Mouse (Mus musculus) gastrocnemius, postnatal 4 days (tissue): ENCODE results near the gene Cnot6l. TPM values are rescaled to one million over a fixed set of nuclear protein-coding genes. Genes with fewer than 3 reads are reported as not detected.
A peak's percentile ranks its signal among the peaks of the same experiment; 100 is the strongest.

ENCODE experiments used
- DNase-seq, 2 experiments: peaks; one replicate each; pipeline ENCODE4 v3.0.0; 2021 to 2022; ENCODE audit warnings: low spot score in 2 of 2, mixed read lengths in 2 of 2
- total RNA-seq, 2 experiments: library from RNA; stranded (reverse); gene quantifications; 2 replicates each; pipeline ENCODE4 v1.2.3; 2021

The Cnot6l gene
- total RNA-seq, 2 experiments from 2014 or later: 74.8 to 85.1 TPM

GRCm38 (mm10) chr5:96162399-96163331 is 1.3 kb downstream of the Cnot6l start:
- DNase-seq: peak; percentile 79 to 84

- peak; percentile 30 to 58 for DNase-seq
Observed at GRCm38 (mm10) chr5:96161578-96162398, 2.2 kb downstream of the Cnot6l start.

DNA sequence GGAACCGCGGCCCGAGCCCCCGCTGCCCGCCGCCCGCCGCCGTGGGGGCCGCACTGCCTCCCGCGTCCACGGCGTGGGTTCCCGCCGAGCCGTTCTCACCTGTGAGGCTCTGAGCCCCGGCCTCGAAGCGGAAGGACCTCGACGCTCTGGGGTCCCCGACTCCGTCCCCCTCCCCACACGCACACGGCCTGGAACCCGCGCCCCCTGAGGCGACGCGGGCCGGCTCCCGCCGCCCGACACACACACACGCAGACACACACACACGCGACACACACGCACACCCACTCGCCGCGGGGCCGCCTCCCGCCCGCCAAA is 2.8 kb downstream of the Cnot6l start:
- DNase-seq: no peak

DNA sequence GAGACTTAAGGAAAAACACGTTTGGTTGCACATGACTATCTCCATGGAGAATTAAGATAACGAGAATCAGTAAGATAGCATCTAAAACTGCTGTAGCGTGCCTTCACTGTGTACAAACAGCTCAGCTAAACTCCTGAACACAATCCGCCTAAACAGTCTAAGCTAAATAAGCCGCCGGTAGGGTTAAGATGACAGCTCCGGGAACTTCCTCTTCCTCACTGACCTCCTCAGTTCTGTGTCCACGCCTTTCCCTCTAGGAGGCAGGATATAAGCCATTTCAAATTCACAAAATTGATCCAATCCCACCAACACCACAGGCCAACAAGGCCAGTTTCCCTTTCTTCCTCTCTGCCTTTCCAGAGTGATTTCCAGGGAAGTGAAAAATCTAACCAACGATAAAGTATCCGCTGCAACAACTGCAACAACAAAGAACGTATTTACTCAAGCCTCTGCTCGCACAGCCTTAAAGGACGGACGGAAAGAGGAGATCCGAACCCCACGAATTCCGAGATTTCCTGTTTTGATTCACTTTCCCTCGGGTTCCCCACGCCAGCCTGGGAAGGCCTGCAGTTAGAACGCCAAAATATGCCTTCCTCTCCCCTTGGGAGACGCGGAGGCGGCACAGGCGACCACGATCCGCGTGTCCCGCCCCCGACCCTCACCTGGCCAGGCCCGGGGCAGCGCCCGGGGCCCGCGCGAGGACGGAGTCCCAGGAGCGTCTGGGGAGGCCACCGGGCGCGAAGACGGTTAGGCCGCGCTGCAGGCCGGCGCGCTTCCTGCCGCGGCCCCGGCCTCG is 3.3 kb downstream of the Cnot6l start:
- DNase-seq: peak in 1 of 2 experiments; percentile 23

DNA sequence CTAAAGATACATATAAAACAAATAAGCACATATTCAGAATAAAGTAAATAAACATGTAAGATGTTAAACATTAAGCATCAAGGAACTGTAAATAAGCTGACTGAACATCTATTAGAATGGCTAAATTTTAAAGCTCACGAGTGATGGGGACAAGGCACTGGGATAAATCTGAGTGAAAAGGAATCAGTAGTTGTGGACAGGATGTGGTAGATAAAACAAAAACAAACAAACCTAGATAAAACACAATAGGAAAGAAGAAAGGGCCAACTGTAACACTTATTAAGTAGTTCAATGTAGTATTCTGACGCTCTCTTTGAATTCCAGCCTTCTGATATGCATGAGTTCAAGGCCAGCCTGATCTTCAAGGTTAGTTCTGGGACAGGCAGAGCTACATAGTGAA is 21.6 kb downstream of the Cnot6l start:
- DNase-seq: no peak

GRCm38 (mm10) chr5:96130683-96131082 is 33.3 kb downstream of the Cnot6l start:
- DNase-seq: no peak

DNA sequence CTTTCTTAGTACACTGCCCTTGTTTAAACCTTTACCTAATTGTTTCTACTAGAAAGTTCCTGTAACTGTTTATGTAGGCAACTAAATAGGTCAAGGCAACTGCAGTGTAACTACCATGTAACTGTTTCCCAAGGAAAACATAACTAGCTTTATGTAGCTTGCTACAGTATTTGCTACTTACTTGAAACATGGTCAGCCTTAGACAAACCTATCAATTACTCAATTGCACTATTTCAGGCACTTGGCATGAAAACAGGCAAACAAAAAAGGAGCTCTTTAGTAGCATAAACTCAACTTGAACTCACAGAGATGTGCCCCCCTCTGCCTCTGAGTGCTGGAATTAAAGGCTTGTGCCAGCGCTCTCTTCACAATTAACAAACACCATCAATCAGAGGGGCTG is 37.1 kb downstream of the Cnot6l start:
- no peak for DNase-seq

GRCm38 (mm10) chr5:96114943-96115342 is 49.0 kb downstream of the Cnot6l start:
- DNase-seq: no peak

GRCm38 (mm10) chr5:96104644-96105043 is 59.3 kb downstream of the Cnot6l start:
- DNase-seq: no peak

GRCm38 (mm10) chr5:96091468-96091867 is 72.5 kb downstream of the Cnot6l start:
- no peak for DNase-seq

DNA sequence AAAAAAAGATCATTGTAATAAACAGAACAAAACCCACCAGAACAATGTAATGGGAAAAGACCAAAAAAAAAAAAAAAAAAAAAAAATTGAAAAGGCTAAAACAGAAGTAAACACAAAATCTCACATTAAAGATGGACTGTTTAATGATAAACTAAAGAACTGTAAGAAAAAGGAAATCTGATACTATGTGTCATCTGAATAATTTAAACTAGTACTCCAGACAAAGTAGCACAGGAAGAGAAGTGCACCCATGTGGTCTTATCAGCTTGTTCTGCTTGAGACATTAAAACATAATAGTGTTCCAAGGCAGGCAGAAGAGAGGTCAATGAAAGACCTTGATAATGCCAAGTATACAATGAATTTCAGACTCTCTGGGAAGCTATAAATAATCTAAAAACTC is 78.6 kb downstream of the Cnot6l start:
- DNase-seq: no peak

DNA sequence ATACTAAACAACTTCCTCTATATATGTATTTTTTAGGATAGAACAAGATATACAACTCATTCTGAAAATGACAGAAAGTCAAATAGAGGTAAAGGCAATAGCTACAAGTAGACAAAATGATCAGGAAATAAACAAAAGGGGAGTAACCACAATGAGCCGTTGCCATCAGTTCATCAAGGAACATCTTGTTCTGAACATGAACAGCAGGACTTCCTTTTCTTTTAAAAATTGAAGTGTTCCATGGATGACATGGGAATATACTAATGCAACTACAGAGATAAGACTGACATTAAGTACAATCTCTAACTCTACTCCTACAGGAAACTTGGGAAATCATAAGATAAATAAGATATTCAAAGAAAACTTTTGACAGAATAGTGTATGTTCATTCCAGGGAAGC is 84.9 kb downstream of the Cnot6l start:
- DNase-seq: no peak

GRCm38 (mm10) chr5:96065591-96065990 is 98.4 kb downstream of the Cnot6l start:
- no peak for DNase-seq

DNA sequence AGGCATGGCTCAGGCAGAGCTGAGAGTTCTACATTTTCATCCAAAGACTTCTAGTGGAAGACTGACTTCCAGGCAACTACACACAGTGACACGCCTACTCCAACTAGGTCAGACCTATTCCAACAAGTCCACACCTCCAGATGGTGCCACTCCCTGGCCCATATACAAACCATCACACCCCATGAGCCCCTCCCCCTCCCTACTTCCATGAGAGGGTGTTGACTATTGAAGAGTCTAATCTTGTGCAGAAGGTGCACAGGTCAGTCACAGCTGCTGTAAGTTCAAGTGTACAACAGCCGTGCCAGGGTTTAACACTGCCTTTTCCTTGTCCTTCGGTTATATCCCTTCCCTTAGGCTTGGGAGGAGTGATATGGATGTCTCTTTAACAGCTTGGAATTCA is 121.5 kb downstream of the Cnot6l start:
- no peak for DNase-seq

- no peak for DNase-seq
Observed at GRCm38 (mm10) chr5:96041507-96042104, 122.4 kb downstream of the Cnot6l start.

GRCm38 (mm10) chr5:96039188-96039840 is 124.7 kb downstream of the Cnot6l start:
- no peak for DNase-seq

DNA sequence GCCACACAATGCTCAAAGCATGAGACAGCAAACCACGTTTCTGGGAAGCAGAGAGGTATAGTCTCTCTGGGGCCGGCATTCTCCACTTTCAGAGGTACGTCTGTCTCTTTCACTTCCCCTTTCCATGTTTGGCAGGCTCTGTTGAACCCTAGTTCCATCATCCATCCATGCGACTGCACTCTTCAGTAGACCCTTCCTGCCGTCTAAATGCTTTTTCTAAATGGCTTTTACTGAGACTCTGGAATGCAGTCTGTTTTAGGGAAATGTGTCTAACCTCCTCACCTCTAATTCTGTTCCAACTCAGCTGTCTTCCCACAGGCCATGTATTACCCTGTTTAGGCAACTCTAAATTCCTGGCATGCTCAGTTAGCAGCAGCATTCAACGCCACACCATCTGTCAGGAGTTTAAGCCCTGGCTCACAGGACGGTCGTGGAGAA is 126.3 kb downstream of the Cnot6l start:
- no peak for DNase-seq

DNA sequence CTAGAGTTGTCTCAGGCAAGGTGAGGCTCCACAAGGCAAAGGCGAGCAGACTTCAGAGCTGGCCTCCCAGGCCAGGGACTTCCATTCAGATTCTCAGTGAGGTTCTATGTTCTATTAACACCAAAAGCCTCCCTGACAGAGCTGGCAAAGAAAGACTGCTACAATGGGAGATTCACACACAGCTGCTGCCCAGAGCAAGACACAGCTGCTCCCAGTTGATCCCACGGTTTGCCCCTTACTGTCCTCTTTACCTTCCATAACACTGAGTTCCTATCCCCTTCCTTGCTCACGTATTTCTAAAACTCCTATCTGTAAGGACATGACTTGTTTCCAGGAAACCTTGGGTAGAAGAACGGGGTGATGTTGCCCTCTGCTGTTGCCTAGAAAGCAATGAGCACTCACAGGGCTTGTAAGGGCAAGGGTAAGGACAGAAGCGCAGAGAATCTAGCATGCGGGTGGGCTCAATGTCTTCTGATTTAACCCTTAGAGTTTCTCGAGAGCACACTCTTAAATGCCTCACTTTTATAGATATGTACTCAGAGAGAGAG is 127.8 kb downstream of the Cnot6l start:
- DNase-seq: no peak

DNA sequence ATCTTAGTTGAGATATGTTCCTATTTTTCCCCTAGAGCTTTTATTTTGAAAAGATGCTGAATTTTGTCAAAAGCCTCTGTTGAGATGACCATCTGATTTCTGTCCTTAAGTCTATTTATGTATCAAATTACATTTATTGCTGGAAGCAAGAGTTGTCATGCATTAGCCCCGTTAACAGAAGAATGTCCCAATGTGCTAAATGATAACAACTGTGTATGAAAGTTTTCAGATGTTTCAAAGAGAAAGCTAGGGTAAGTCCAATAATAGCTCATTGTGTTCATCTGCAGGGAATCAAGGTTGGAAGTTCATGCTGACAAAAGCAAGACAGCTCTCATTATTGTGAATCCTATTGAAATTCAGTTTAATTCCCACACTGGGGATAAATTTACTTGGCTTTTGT is 129.9 kb downstream of the Cnot6l start:
- DNase-seq: no peak

GRCm38 (mm10) chr5:96029821-96030220 is 134.2 kb downstream of the Cnot6l start:
- no peak for DNase-seq
